Mouse (Mus musculus) midbrain, embryonic 15.5 days (tissue): Measurements from ENCODE around the gene Ogdh. TPM values are rescaled to one million over a fixed set of nuclear protein-coding genes. Genes with fewer than 3 reads are reported as not detected.

ENCODE experiments used
- ATAC-seq: fragments of 200-750 bp; cut with Nextera tagmentation; replicated peaks from 2 replicates; pipeline ENCODE4 v1.8.0; 2017; ENCODE audit warnings: moderate TSS enrichment
- H3K27ac ChIP-seq: fragments of 300-500 bp; sonication (generic); 2 replicates; pipeline ENCODE4 v1.5.1; 2015; ENCODE audit warnings: mild to moderate bottlenecking, inconsistent platforms
- H3K27me3 ChIP-seq: fragments of 300-500 bp; sonication (generic); replicated peaks from 2 replicates; pipeline ENCODE4 v1.6.1; 2015; ENCODE audit warnings: inconsistent platforms
- H3K36me3 ChIP-seq: fragments of 300-500 bp; sonication (generic); replicated peaks from 2 replicates; pipeline ENCODE4 v1.6.1; 2015; ENCODE audit warnings: inconsistent platforms
- H3K4me1 ChIP-seq: fragments of 300-500 bp; sonication (generic); 2 replicates; pipeline ENCODE4 v1.6.1; 2015; ENCODE audit warnings: inconsistent platforms
- H3K4me2 ChIP-seq: fragments of 300-500 bp; sonication (generic); 2 replicates; pipeline ENCODE4 v1.6.1; 2015; ENCODE audit warnings: inconsistent platforms, mild to moderate bottlenecking, moderate library complexity
- H3K4me3 ChIP-seq: fragments of 300-500 bp; sonication (generic); 2 replicates; pipeline ENCODE4 v1.5.1; 2015; ENCODE audit warnings: mild to moderate bottlenecking, inconsistent platforms
- H3K9ac ChIP-seq: fragments of 300-500 bp; sonication (generic); 2 replicates; pipeline ENCODE4 v1.6.1; 2015; ENCODE audit warnings: mild to moderate bottlenecking, inconsistent platforms
- H3K9me3 ChIP-seq: fragments of 300-500 bp; sonication (generic); 2 replicates; pipeline ENCODE4 v1.6.1; 2016; ENCODE audit warnings: inconsistent platforms
- WGBS: fragments of 180-500 bp; shearing (Covaris S2); methylation state at CpG from one replicate; pipeline ENCODE4 v1.1.7; 2015; ENCODE audit warnings: mixed read lengths; 5-methylcytosine and 5-hydroxymethylcytosine counted together
- polyA plus RNA-seq: library from polyadenylated mRNA; unstranded; fragments of >200 nt; fragmentation: Nextera tagmentation; extraction: Ambion mirVana; gene quantifications from 2 replicates; pipeline ENCODE4 v1.2.1, GENCODE M21; 2015

Gene Ogdh
- polyA plus RNA-seq, 1 experiment from 2014 or later, result 126 TPM

DNA sequence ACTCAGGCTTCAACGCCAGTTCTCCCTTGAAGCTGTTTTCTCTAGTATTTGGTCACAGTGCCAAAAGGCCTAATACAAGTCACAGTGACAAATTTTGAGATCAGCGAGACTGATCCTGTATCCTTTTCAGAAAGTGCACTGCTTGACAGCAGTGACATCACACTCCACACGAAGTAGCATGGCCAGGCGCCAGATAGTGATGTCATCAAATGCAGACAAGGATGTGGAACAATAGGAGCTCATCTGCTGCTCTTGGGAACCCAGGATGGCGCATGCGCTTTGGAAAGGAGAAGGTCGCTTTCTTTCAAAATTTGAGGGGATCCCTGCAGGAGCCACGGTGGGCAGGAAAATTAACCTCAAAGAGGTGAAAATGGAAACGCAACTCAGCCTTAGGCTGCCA is 81.4 kb downstream of the Ogdh start:
- no peaks in the 10 kb centered on the region for H3K4me1 ChIP-seq
- H3K9me3 ChIP-seq, result no peaks in the 10 kb centered on the region
- H3K9ac ChIP-seq, result no peak overlapping the region
- no peak overlapping the region for H3K27ac ChIP-seq
- no peak overlapping the region for H3K4me3 ChIP-seq
- H3K27me3 ChIP-seq, result no peaks in the 10 kb centered on the region
- 89% methylated on average over 9 of the region's 9 CpGs for WGBS
- ATAC-seq, result no peak
- H3K36me3 ChIP-seq, result no peaks in the 10 kb centered on the region
- no peak overlapping the region for H3K4me2 ChIP-seq

- Histone ChIP-seq H3K9ac (no peak overlapping the region), H3K4me2 (no peak overlapping the region), H3K9me3 (no peaks in the 10 kb centered on the region), H3K4me3 (no peak overlapping the region), H3K27me3 (no peaks in the 10 kb centered on the region), H3K27ac (no peak overlapping the region), H3K4me1 (no peaks in the 10 kb centered on the region), H3K36me3 (no peaks in the 10 kb centered on the region)
- 87% methylated on average over 6 of the region's 6 CpGs for WGBS
- ATAC-seq, result no peak
Measured at GRCm38 (mm10) chr11:6380916-6381315, 89.5 kb downstream of the Ogdh start.

- H3K4me1 ChIP-seq, result peaks cover 30% of the 10 kb centered on the region
- peak overlapping the region; percentile 47 for H3K4me2 ChIP-seq
- no peak overlapping the region for H3K9ac ChIP-seq
- H3K36me3 ChIP-seq, result peaks cover 7% of the 10 kb centered on the region; the same call in 1 of the 2 replicates
- peak overlapping the region; percentile 99; the same call in 1 of the 2 replicates for H3K4me3 ChIP-seq
- peak overlapping the region; percentile 97 for H3K27ac ChIP-seq
- no peaks in the 10 kb centered on the region for H3K27me3 ChIP-seq
- WGBS, result 88% methylated on average over 6 of the region's 6 CpGs
- ATAC-seq, result no peak
- H3K9me3 ChIP-seq, result no peaks in the 10 kb centered on the region
Measured at GRCm38 (mm10) chr11:6388126-6388725, 96.8 kb downstream of the Ogdh start.

- Histone ChIP-seq H3K4me1 (peaks cover 32% of the 10 kb centered on the region), H3K4me3 (peak within 1 kb of the TSS; percentile 99), H3K36me3 (peaks cover 7% of the 10 kb centered on the region; the same call in 1 of the 2 replicates), H3K27me3 (no peaks in the 10 kb centered on the region), H3K27ac (peak within 1 kb of the TSS; percentile 97), H3K9me3 (no peaks in the 10 kb centered on the region), H3K4me2 (peak within 1 kb of the TSS; percentile 57), H3K9ac (peak within 1 kb of the TSS; percentile 96)
- peak; percentile 98 for ATAC-seq
- 7% methylated on average over 56 of the region's 60 CpGs for WGBS
Measured at GRCm38 (mm10) chr11:6388726-6389413, 97.4 kb downstream of the Ogdh start, which contains the start of gene Zmiz2. TSS of gene Zmiz2 (plus strand) at chr11:6389074.

- peak overlapping the region; percentile 99 for H3K4me3 ChIP-seq
- peaks cover 7% of the 10 kb centered on the region; the same call in 1 of the 2 replicates for H3K36me3 ChIP-seq
- H3K9ac ChIP-seq, result peak overlapping the region; percentile 96
- H3K27ac ChIP-seq, result peak overlapping the region; percentile 97
- no peaks in the 10 kb centered on the region for H3K27me3 ChIP-seq
- WGBS, result under 1% methylated on average over 37 of the region's 43 CpGs
- H3K4me2 ChIP-seq, result peak overlapping the region; percentile 57
- H3K9me3 ChIP-seq, result no peaks in the 10 kb centered on the region
- ATAC-seq, result peak; percentile 71
- peaks cover 33% of the 10 kb centered on the region for H3K4me1 ChIP-seq
Measured at GRCm38 (mm10) chr11:6389483-6389921, 98.1 kb downstream of the Ogdh start.

DNA sequence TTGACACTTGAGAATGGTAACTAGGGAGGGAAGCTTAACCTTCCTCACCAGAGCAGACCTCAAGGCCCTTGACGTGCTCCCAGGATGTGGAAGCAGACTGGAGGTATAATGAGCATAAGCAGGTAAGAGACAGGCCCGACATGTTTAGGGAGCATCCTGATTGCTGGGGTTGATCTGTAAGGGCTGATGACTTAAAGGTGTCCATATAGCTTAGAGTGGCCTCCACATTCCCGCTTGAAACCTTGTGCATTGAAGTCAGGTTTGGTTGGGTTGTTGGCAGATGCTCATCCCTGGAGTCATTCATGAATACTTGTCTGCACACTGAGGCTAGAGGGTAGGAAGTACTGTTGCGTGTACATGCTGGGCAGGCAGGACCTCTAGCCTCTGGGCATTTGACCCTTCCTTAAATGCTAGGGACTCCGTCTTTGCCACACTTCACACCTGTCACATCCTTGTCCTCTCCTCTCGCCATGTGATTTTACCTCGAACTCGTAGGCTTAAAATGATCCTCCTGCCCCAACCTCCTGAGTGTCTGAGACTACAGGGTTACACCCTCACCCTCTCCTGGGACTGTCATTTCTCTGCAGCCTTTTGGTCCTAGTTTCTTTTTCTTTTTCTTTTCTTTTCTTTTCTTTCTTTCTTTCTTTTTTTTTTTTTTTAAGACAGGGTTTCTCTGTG is 99.1 kb downstream of the Ogdh start:
- Histone ChIP-seq H3K4me2 (peak overlapping the region; percentile 57), H3K4me1 (peaks cover 33% of the 10 kb centered on the region), H3K27ac (no peak overlapping the region), H3K9me3 (no peaks in the 10 kb centered on the region), H3K27me3 (no peaks in the 10 kb centered on the region), H3K9ac (peak overlapping the region; percentile 96), H3K36me3 (peaks cover 7% of the 10 kb centered on the region; the same call in 1 of the 2 replicates), H3K4me3 (peak overlapping the region; percentile 99)
- WGBS, result 80% methylated on average over 8 of the region's 8 CpGs
- no peak for ATAC-seq

GRCm38 (mm10) chr11:6391516-6392276 is 100.3 kb downstream of the Ogdh start:
- H3K27me3 ChIP-seq, result no peaks in the 10 kb centered on the region
- no peak overlapping the region for H3K4me3 ChIP-seq
- H3K9ac ChIP-seq, result no peak overlapping the region
- H3K36me3 ChIP-seq, result peaks cover 12% of the 10 kb centered on the region; the same call in 1 of the 2 replicates
- 88% methylated on average over 8 of the region's 8 CpGs for WGBS
- no peak overlapping the region for H3K27ac ChIP-seq
- H3K4me2 ChIP-seq, result no peak overlapping the region
- H3K9me3 ChIP-seq, result no peaks in the 10 kb centered on the region
- H3K4me1 ChIP-seq, result peaks cover 33% of the 10 kb centered on the region
- ATAC-seq, result no peak

DNA sequence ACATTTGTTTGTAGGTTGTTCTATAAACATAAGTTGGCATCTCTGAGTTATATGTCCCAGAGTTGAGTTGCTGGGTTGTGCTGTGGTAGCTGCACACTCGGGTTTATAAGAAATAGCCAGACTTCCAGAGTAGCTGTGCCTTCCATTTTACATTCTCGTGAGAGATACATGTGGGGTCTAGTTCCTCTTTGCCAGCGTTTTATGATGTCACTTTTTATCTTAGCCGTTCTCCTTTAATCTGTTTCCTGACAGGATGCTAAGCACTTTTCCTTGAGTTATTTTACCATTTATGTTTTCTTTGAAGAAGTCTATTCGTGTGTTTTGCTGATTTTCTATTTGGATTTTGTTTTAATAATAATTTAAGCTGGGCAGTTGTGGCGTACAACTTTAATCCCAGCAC is 101.4 kb downstream of the Ogdh start:
- H3K9ac ChIP-seq, result no peak overlapping the region
- H3K4me3 ChIP-seq, result no peak overlapping the region
- no peak for ATAC-seq
- H3K27ac ChIP-seq, result no peak overlapping the region
- 91% methylated on average over 6 of the region's 6 CpGs for WGBS
- no peak overlapping the region for H3K4me2 ChIP-seq
- H3K4me1 ChIP-seq, result peaks cover 33% of the 10 kb centered on the region
- H3K27me3 ChIP-seq, result no peaks in the 10 kb centered on the region
- H3K36me3 ChIP-seq, result peaks cover 24% of the 10 kb centered on the region
- H3K9me3 ChIP-seq, result no peaks in the 10 kb centered on the region

GRCm38 (mm10) chr11:6393866-6394265 is 102.4 kb downstream of the Ogdh start:
- Histone ChIP-seq H3K9me3 (no peaks in the 10 kb centered on the region), H3K27ac (no peak overlapping the region), H3K27me3 (no peaks in the 10 kb centered on the region), H3K36me3 (peaks cover 30% of the 10 kb centered on the region), H3K4me3 (no peak overlapping the region), H3K9ac (no peak overlapping the region), H3K4me2 (no peak overlapping the region), H3K4me1 (peaks cover 33% of the 10 kb centered on the region)
- no peak for ATAC-seq
- WGBS, result 83% methylated on average over 1 of the region's 1 CpGs

- peaks cover 45% of the 10 kb centered on the region for H3K36me3 ChIP-seq
- H3K4me2 ChIP-seq, result no peak overlapping the region
- no peak overlapping the region for H3K4me3 ChIP-seq
- ATAC-seq, result no peak
- no peaks in the 10 kb centered on the region for H3K9me3 ChIP-seq
- peaks cover 26% of the 10 kb centered on the region for H3K4me1 ChIP-seq
- no peak overlapping the region for H3K9ac ChIP-seq
- no peaks in the 10 kb centered on the region for H3K27me3 ChIP-seq
- 80% methylated on average over 5 of the region's 5 CpGs for WGBS
- no peak overlapping the region for H3K27ac ChIP-seq
Measured at GRCm38 (mm10) chr11:6395565-6395964, 104.1 kb downstream of the Ogdh start.

DNA sequence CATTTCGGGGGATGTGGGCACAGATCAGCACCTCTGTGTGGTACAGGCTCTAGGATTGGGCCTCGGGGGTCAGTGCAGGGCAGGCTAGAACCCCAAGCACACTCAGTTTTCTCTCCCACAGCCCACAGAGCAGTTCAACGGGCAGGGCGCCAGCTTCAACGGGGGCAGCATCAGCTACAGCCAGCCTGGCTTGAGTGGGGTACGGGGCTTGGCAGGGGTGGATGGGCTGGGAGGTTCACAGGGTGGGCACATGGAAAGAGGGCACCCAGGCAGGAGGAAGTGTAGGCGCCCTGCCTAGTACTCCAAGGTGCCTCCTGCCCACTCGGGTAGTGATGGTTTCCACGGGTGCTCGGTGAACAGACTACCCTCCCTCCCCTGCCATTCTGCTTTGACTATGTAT is 106.7 kb downstream of the Ogdh start:
- 95% methylated on average over 10 of the region's 10 CpGs for WGBS
- Histone ChIP-seq H3K27ac (no peak overlapping the region), H3K4me3 (no peak overlapping the region), H3K36me3 (peaks cover 62% of the 10 kb centered on the region), H3K27me3 (no peaks in the 10 kb centered on the region), H3K9me3 (no peaks in the 10 kb centered on the region), H3K4me1 (peaks cover 3% of the 10 kb centered on the region; the same call in 1 of the 2 replicates), H3K4me2 (no peak overlapping the region), H3K9ac (no peak overlapping the region)
- no peak for ATAC-seq
